In genomic region chr17:84028157-84028970, GRCm38 (mm10) we compare ENCODE assay signal across 8 mouse cellular contexts.
DNase-seq lines count a peak whose midpoint lies in the region; ATAC-seq and TF ChIP-seq lines count a peak whose summit lies in the region.

No protein-coding gene starts in this region.

- H3K4me3 ChIP-seq in G1E (ENCODE audit: low read depth, low read length): peak overlapping the region; percentile 8; the same call in 1 of the 2 replicates
- H3K4me3 ChIP-seq in forebrain, postnatal 0 days (ENCODE audit: low read depth, low read length): peak overlapping the region; percentile 14; the same call in 1 of the 2 replicates
- peak overlapping the region; percentile 25 for H3K4me3 ChIP-seq in neural tube, embryonic 15.5 days (replicated peaks)

- H3K9me3 ChIP-seq in G1E (replicated peaks): peaks cover 7% of the 10 kb centered on the region
- H3K9me3 ChIP-seq in forebrain, postnatal 0 days (ENCODE audit: low read length): no peaks in the 10 kb centered on the region
- no peaks in the 10 kb centered on the region for H3K9me3 ChIP-seq in neural tube, embryonic 15.5 days (replicated peaks)

- H3K27ac ChIP-seq in forebrain, postnatal 0 days (ENCODE audit: low read depth, low read length): no peak overlapping the region
- H3K27ac ChIP-seq in neural tube, embryonic 15.5 days (replicated peaks): no peak overlapping the region; the same call in 1 of the 2 replicates

- peak; percentile 65 for DNase-seq in G1E (ENCODE audit: low spot score)
- DNase-seq in cerebellum, adult 18-20 months: peak; percentile 73 to 76
- peak; percentile 87 for DNase-seq in forebrain, postnatal 0 days
- DNase-seq in heart, postnatal 36 days: peak; percentile 92 to 97
- peak; percentile 43 to 82 for DNase-seq in layer of hippocampus, adult 18-20 months (ENCODE audit: low spot score in 2 of 2)
- peak; percentile 79 to 85 for DNase-seq in lung, adult 18-20 months
- peak; percentile 97 for DNase-seq in testis, postnatal 10 days (ENCODE audit: low spot score)

- H3K4me2 ChIP-seq in forebrain, postnatal 0 days (ENCODE audit: low read depth): peak overlapping the region; percentile 36
- H3K4me2 ChIP-seq in neural tube, embryonic 15.5 days: peak overlapping the region; percentile 56

- TF ChIP-seq CTCF in G1E (IDR thresholded peaks at IDR 0.05; ENCODE audit: low read depth, low read length): peak; percentile 74
- TF ChIP-seq CTCF in forebrain, postnatal 0 days (IDR thresholded peaks at IDR 0.05; ENCODE audit: low read depth): peak; percentile 94

- no peaks in the 10 kb centered on the region for H3K36me3 ChIP-seq in G1E (replicated peaks)
- no peaks in the 10 kb centered on the region for H3K36me3 ChIP-seq in forebrain, postnatal 0 days (ENCODE audit: insufficient read depth)
- no peaks in the 10 kb centered on the region for H3K36me3 ChIP-seq in neural tube, embryonic 15.5 days

- peak; percentile 67 for ATAC-seq in G1E (ENCODE audit: extremely low read depth, insufficient number of reproducible peaks, low FRiP score, poor library complexity, severe bottlenecking)
- peak; percentile 95 for ATAC-seq in forebrain, postnatal 0 days
- peak; percentile 79 for ATAC-seq in neural tube, embryonic 15.5 days (ENCODE audit: low FRiP score)

- 26% methylated on average over 27 of the region's 27 CpGs for WGBS in forebrain, postnatal 0 days
- WGBS in neural tube, embryonic 15.5 days: 25% methylated on average over 27 of the region's 27 CpGs

- peaks cover 44% of the 10 kb centered on the region for H3K4me1 ChIP-seq in G1E (ENCODE audit: insufficient read depth, low read depth, low read length)
- H3K4me1 ChIP-seq in forebrain, postnatal 0 days (ENCODE audit: insufficient read depth): no peaks in the 10 kb centered on the region
- peaks cover 29% of the 10 kb centered on the region for H3K4me1 ChIP-seq in neural tube, embryonic 15.5 days

- no peak overlapping the region for H3K9ac ChIP-seq in forebrain, postnatal 0 days
- 0 out of 2 replicates have a peak overlapping the region, but pooled peaks have one; percentile 28 for H3K9ac ChIP-seq in neural tube, embryonic 15.5 days (replicated peaks)

- intact Hi-C loops in heart, postnatal 36 days (cut with DNase I): loop anchor here (1.0 to 5.0 kb wide), 6 partner anchors 32 to 359 kb away; no protein-coding TSS in a partner anchor

- H3K27me3 ChIP-seq in G1E (ENCODE audit: insufficient read depth, low read length): peaks cover 26% of the 10 kb centered on the region
- H3K27me3 ChIP-seq in forebrain, postnatal 0 days (ENCODE audit: insufficient read depth, low read length): no peaks in the 10 kb centered on the region
- H3K27me3 ChIP-seq in neural tube, embryonic 15.5 days (replicated peaks): peaks cover 6% of the 10 kb centered on the region; the same call in 1 of the 2 replicates
